Mouse (Mus musculus) G1E (cell line): ENCODE data around the gene Nup107.

Experiments
- CTCF ChIP-seq: IDR thresholded peaks from 2 replicates; pipeline ENCODE4 v1.5.1; 2012; ENCODE audit warnings: low read depth, low read length, inconsistent platforms, mixed read lengths
- GATA2 ChIP-seq: IDR thresholded peaks from 2 replicates; pipeline ENCODE4 v1.6.1; 2012; ENCODE audit warnings: low read depth, low read length, inconsistent platforms, borderline replicate concordance
- TAL1 ChIP-seq: conservative IDR thresholded peaks from 2 replicates; pipeline ENCODE4 v1.6.1; 2012; ENCODE audit warnings: low read depth, low read length, inconsistent platforms, mixed read lengths

- TF ChIP-seq CTCF (peak; percentile 72), TAL1 (no peak), GATA2 (no peak)
Measured at GRCm38 (mm10) chr10:117796181-117796580, 3.7 kb upstream of the Nup107 start.
